Mouse (Mus musculus) liver, adult 2 months (tissue): ENCODE data around the gene Dis3l2.

ENCODE experiments used
- CTCF ChIP-seq: fragments of 200-500 bp; IDR thresholded peaks from 2 replicates; pipeline ENCODE4 v1.5.1; 2011; ENCODE audit warnings: low read depth, low read length, control low read depth
- POLR2A ChIP-seq: fragments of 200-500 bp; IDR thresholded peaks from 2 replicates; pipeline ENCODE4 v1.6.1; 2011; ENCODE audit warnings: low read length, control low read depth; ENCODE audit not compliant: insufficient read depth; ENCODE audit errors: extremely low read depth

DNA sequence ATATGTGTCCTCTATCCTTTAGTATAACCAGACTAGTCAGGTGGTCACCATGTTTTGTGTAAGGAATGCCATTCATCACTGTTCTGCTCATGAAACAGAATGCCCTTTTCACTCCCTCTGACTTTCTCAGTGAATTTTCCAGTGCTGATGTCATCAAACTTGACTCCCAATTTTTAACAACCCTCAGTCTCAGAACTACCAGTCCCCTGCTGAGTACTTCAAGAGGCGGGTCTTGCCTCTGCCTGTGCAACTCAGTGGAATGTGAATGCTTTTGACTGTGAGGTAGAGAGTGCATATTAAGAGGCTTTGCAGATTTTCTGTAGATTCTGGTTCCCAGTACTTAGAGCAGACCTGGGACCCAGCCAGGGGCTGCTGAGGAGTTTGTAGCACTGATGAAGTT is 327.0 kb downstream of the Dis3l2 start:
- TF ChIP-seq CTCF: no peak
- no peak for TF ChIP-seq POLR2A
